Mouse (Mus musculus): Measurements from ENCODE around the gene Pla2g2f. TPM values are rescaled to one million over a fixed set of nuclear protein-coding genes. Genes with fewer than 3 reads are reported as not detected.

The Pla2g2f gene
- polyA plus RNA-seq, 1 experiment from 2014 or later = 0.12 TPM

GRCm38 (mm10) chr4:138753608-138754007 is 3.8 kb downstream of the Pla2g2f start:
- no peak for ATAC-seq (ENCODE audit: low FRiP score)
- H3K9me3 ChIP-seq (ENCODE audit: control insufficient read depth, low read length) = no peaks in the 10 kb centered on the region
- H3K4me3 ChIP-seq (ENCODE audit: low read depth, low read length) = no peak overlapping the region
- no peaks in the 10 kb centered on the region; the same call in 1 of the 2 replicates for H3K4me1 ChIP-seq (replicated peaks; ENCODE audit: control insufficient read depth, insufficient read depth, low read length)
- no peak overlapping the region for H3K4me2 ChIP-seq (replicated peaks; ENCODE audit: low read depth, low read length)
- no peak overlapping the region for H3K27ac ChIP-seq (ENCODE audit: low read depth, low read length)
- no peak overlapping the region for H3K9ac ChIP-seq (ENCODE audit: low read depth, low read length)
- H3K27me3 ChIP-seq (ENCODE audit: control insufficient read depth, insufficient read depth, low read length) = no peaks in the 10 kb centered on the region
- no peaks in the 10 kb centered on the region for H3K36me3 ChIP-seq (ENCODE audit: control insufficient read depth, insufficient read depth, low read length)
- DNase-seq (ENCODE audit: low spot score) = no peak
- WGBS = 74% methylated on average over 3 of the region's 3 CpGs

- Histone ChIP-seq H3K9me3 (ENCODE audit: control insufficient read depth, low read length) (no peaks in the 10 kb centered on the region), H3K9ac (ENCODE audit: low read depth, low read length) (no peak overlapping the region), H3K27ac (ENCODE audit: low read depth, low read length) (no peak overlapping the region), H3K4me2 (replicated peaks; ENCODE audit: low read depth, low read length) (no peak overlapping the region), H3K36me3 (ENCODE audit: control insufficient read depth, insufficient read depth, low read length) (no peaks in the 10 kb centered on the region), H3K27me3 (ENCODE audit: control insufficient read depth, insufficient read depth, low read length) (no peaks in the 10 kb centered on the region), H3K4me1 (replicated peaks; ENCODE audit: control insufficient read depth, insufficient read depth, low read length) (no peaks in the 10 kb centered on the region; the same call in 1 of the 2 replicates), H3K4me3 (ENCODE audit: low read depth, low read length) (no peak overlapping the region)
- no peak for ATAC-seq (ENCODE audit: low FRiP score)
- 90% methylated on average over 6 of the region's 6 CpGs for WGBS
- no peak for DNase-seq (ENCODE audit: low spot score)
Measured at GRCm38 (mm10) chr4:138752603-138753002, 4.8 kb downstream of the Pla2g2f start.

- WGBS = 60% methylated on average over 8 of the region's 8 CpGs
- H3K9me3 ChIP-seq (ENCODE audit: control insufficient read depth, low read length) = no peaks in the 10 kb centered on the region
- H3K4me1 ChIP-seq (replicated peaks; ENCODE audit: control insufficient read depth, insufficient read depth, low read length) = no peaks in the 10 kb centered on the region
- DNase-seq (ENCODE audit: low spot score) (peak; percentile 65), ATAC-seq (ENCODE audit: low FRiP score) (peak; percentile 54; the same call in 1 of the 2 replicates)
- no peak overlapping the region for H3K4me3 ChIP-seq (ENCODE audit: low read depth, low read length)
- no peaks in the 10 kb centered on the region for H3K36me3 ChIP-seq (ENCODE audit: control insufficient read depth, insufficient read depth, low read length)
- no peaks in the 10 kb centered on the region for H3K27me3 ChIP-seq (ENCODE audit: control insufficient read depth, insufficient read depth, low read length)
- H3K4me2 ChIP-seq (replicated peaks; ENCODE audit: low read depth, low read length) = no peak overlapping the region
- H3K27ac ChIP-seq (ENCODE audit: low read depth, low read length) = no peak overlapping the region
- H3K9ac ChIP-seq (ENCODE audit: low read depth, low read length) = no peak overlapping the region
Measured at GRCm38 (mm10) chr4:138748369-138749072, 8.9 kb downstream of the Pla2g2f start.

GRCm38 (mm10) chr4:138747851-138748250 is 9.6 kb downstream of the Pla2g2f start:
- no peaks in the 10 kb centered on the region for H3K27me3 ChIP-seq (ENCODE audit: control insufficient read depth, insufficient read depth, low read length)
- DNase-seq (ENCODE audit: low spot score) (peak; percentile 30), ATAC-seq (ENCODE audit: low FRiP score) (peak; percentile 54)
- H3K9me3 ChIP-seq (ENCODE audit: control insufficient read depth, low read length) = no peaks in the 10 kb centered on the region
- no peak overlapping the region for H3K4me2 ChIP-seq (replicated peaks; ENCODE audit: low read depth, low read length)
- H3K9ac ChIP-seq (ENCODE audit: low read depth, low read length) = no peak overlapping the region
- H3K4me3 ChIP-seq (ENCODE audit: low read depth, low read length) = no peak overlapping the region
- H3K36me3 ChIP-seq (ENCODE audit: control insufficient read depth, insufficient read depth, low read length) = no peaks in the 10 kb centered on the region
- no peak overlapping the region for H3K27ac ChIP-seq (ENCODE audit: low read depth, low read length)
- 79% methylated on average over 10 of the region's 10 CpGs for WGBS
- H3K4me1 ChIP-seq (replicated peaks; ENCODE audit: control insufficient read depth, insufficient read depth, low read length) = no peaks in the 10 kb centered on the region

GRCm38 (mm10) chr4:138746866-138747265 is 10.6 kb downstream of the Pla2g2f start:
- 87% methylated on average over 9 of the region's 9 CpGs for WGBS
- Histone ChIP-seq H3K27ac (ENCODE audit: low read depth, low read length) (no peak overlapping the region), H3K4me1 (replicated peaks; ENCODE audit: control insufficient read depth, insufficient read depth, low read length) (no peaks in the 10 kb centered on the region), H3K9ac (ENCODE audit: low read depth, low read length) (no peak overlapping the region), H3K4me2 (replicated peaks; ENCODE audit: low read depth, low read length) (no peak overlapping the region), H3K27me3 (ENCODE audit: control insufficient read depth, insufficient read depth, low read length) (no peaks in the 10 kb centered on the region), H3K36me3 (ENCODE audit: control insufficient read depth, insufficient read depth, low read length) (no peaks in the 10 kb centered on the region), H3K4me3 (ENCODE audit: low read depth, low read length) (no peak overlapping the region), H3K9me3 (ENCODE audit: control insufficient read depth, low read length) (no peaks in the 10 kb centered on the region)
- DNase-seq (ENCODE audit: low spot score) = no peak
- ATAC-seq (ENCODE audit: low FRiP score) = no peak

- H3K27me3 ChIP-seq (ENCODE audit: control insufficient read depth, insufficient read depth, low read length) = no peaks in the 10 kb centered on the region
- no peaks in the 10 kb centered on the region for H3K4me1 ChIP-seq (replicated peaks; ENCODE audit: control insufficient read depth, insufficient read depth, low read length)
- H3K9ac ChIP-seq (ENCODE audit: low read depth, low read length) = no peak overlapping the region
- H3K36me3 ChIP-seq (ENCODE audit: control insufficient read depth, insufficient read depth, low read length) = no peaks in the 10 kb centered on the region
- WGBS = 74% methylated on average over 4 of the region's 4 CpGs
- no peak overlapping the region for H3K4me3 ChIP-seq (ENCODE audit: low read depth, low read length)
- H3K9me3 ChIP-seq (ENCODE audit: control insufficient read depth, low read length) = no peaks in the 10 kb centered on the region
- ATAC-seq (ENCODE audit: low FRiP score) (no peak), DNase-seq (ENCODE audit: low spot score) (peak; percentile 33)
- H3K4me2 ChIP-seq (replicated peaks; ENCODE audit: low read depth, low read length) = no peak overlapping the region
- H3K27ac ChIP-seq (ENCODE audit: low read depth, low read length) = no peak overlapping the region
Measured at GRCm38 (mm10) chr4:138745884-138746283, 11.5 kb downstream of the Pla2g2f start.

GRCm38 (mm10) chr4:138739136-138739851 is 18.1 kb downstream of the Pla2g2f start:
- no peak overlapping the region for H3K4me3 ChIP-seq (ENCODE audit: low read depth, low read length)
- 19% methylated on average over 7 of the region's 7 CpGs for WGBS
- ATAC-seq (ENCODE audit: low FRiP score) (no peak), DNase-seq (ENCODE audit: low spot score) (peak; percentile 38)
- no peak overlapping the region for H3K4me2 ChIP-seq (replicated peaks; ENCODE audit: low read depth, low read length)
- no peak overlapping the region for H3K27ac ChIP-seq (ENCODE audit: low read depth, low read length)
- H3K27me3 ChIP-seq (ENCODE audit: control insufficient read depth, insufficient read depth, low read length) = no peaks in the 10 kb centered on the region
- no peaks in the 10 kb centered on the region for H3K4me1 ChIP-seq (replicated peaks; ENCODE audit: control insufficient read depth, insufficient read depth, low read length)
- H3K9me3 ChIP-seq (ENCODE audit: control insufficient read depth, low read length) = no peaks in the 10 kb centered on the region
- no peaks in the 10 kb centered on the region for H3K36me3 ChIP-seq (ENCODE audit: control insufficient read depth, insufficient read depth, low read length)
- no peak overlapping the region for H3K9ac ChIP-seq (ENCODE audit: low read depth, low read length)

DNA sequence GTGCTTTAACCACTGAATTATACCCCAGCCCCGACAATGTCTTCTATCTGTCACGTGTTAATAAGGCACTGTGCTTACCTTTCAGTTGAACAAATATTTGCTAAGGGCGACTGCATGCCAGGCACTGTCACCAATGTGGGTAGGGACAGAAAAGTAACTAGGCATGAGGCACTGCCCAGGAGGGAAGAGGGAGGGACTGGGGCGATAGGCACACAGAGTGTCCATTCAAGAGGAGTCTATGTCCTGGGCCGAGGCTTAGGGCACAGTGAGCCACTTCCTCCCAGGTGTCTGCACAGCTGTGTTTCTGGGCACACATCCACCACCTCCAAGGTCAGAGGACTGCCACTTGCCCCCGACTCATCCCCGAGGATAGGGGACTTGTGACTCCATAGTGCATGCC is 20.4 kb downstream of the Pla2g2f start, which contains the start of gene Ubxn10:
Gene Ubxn10 (minus strand): TSS at position 137 of the 400 bp plus-strand sequence.
- DNase-seq (ENCODE audit: low spot score) = no peak
- no peaks in the 10 kb centered on the region for H3K36me3 ChIP-seq (ENCODE audit: control insufficient read depth, insufficient read depth, low read length)
- H3K9me3 ChIP-seq (ENCODE audit: control insufficient read depth, low read length) = no peaks in the 10 kb centered on the region
- H3K27ac ChIP-seq (ENCODE audit: low read depth, low read length) = no peak within 1 kb of the TSS
- no peak within 1 kb of the TSS for H3K4me3 ChIP-seq (ENCODE audit: low read depth, low read length)
- H3K9ac ChIP-seq (ENCODE audit: low read depth, low read length) = no peak within 1 kb of the TSS
- no peaks in the 10 kb centered on the region for H3K4me1 ChIP-seq (replicated peaks; ENCODE audit: control insufficient read depth, insufficient read depth, low read length)
- 69% methylated on average over 7 of the region's 7 CpGs for WGBS
- H3K27me3 ChIP-seq (ENCODE audit: control insufficient read depth, insufficient read depth, low read length) = no peaks in the 10 kb centered on the region
- no peak within 1 kb of the TSS for H3K4me2 ChIP-seq (replicated peaks; ENCODE audit: low read depth, low read length)
- no peak for ATAC-seq (ENCODE audit: low FRiP score)

DNA sequence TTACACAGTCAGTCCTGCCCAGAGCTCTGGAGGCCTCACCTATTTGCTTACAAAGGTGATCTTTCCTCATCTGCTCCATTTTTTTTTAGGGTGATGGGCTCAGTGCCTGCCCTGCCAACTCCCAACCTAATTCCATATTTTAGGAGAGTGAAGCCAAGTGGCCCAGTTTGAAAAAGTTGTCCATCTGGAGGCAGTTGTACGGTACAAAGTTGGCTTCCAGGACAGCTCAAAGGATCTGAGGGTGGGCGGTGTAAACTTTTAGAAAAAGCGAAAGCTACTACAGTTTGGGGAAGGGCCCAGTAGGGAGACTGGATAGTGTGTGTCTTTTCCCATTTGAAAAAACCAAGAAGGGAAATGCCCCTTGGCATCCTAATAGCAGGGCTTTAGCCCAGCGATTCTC is 22.6 kb downstream of the Pla2g2f start:
- no peak for DNase-seq (ENCODE audit: low spot score)
- H3K4me1 ChIP-seq (replicated peaks; ENCODE audit: control insufficient read depth, insufficient read depth, low read length) = no peaks in the 10 kb centered on the region
- H3K9me3 ChIP-seq (ENCODE audit: control insufficient read depth, low read length) = no peaks in the 10 kb centered on the region
- H3K4me3 ChIP-seq (ENCODE audit: low read depth, low read length) = no peak overlapping the region
- ATAC-seq (ENCODE audit: low FRiP score) = no peak
- H3K36me3 ChIP-seq (ENCODE audit: control insufficient read depth, insufficient read depth, low read length) = no peaks in the 10 kb centered on the region
- H3K27me3 ChIP-seq (ENCODE audit: control insufficient read depth, insufficient read depth, low read length) = no peaks in the 10 kb centered on the region
- no peak overlapping the region for H3K27ac ChIP-seq (ENCODE audit: low read depth, low read length)
- H3K4me2 ChIP-seq (replicated peaks; ENCODE audit: low read depth, low read length) = no peak overlapping the region
- no peak overlapping the region for H3K9ac ChIP-seq (ENCODE audit: low read depth, low read length)
- WGBS = 93% methylated on average over 4 of the region's 4 CpGs

Data from hindbrain, embryonic 11.5 days (tissue).